ENCODE assay signal across 18 mouse cellular contexts in genomic region chr19:31865451-31865850, GRCm38 (mm10). TPM values are rescaled to one million over a fixed set of nuclear protein-coding genes. Genes with fewer than 3 reads are reported as not detected.
"Had no signal": no experiment of that assay in that cellular context is flagged by ENCODE, and none has a peak within 500 bp of the region (broad histone marks: within the 10 kb centered on the region; RNA-seq: fewer than 3 reads in every experiment).

No protein-coding gene starts in this region.

- H3K27me3 ChIP-seq: megakaryocyte, embryonic 14.5 days; midbrain, embryonic 13.5 days; midbrain, embryonic 15.5 days; neural tube, embryonic 12.5 days; stomach, embryonic 15.5 days had no signal

- H3K9me3 ChIP-seq: megakaryocyte, embryonic 14.5 days; midbrain, embryonic 13.5 days; midbrain, embryonic 15.5 days; neural tube, embryonic 12.5 days; stomach, embryonic 15.5 days had no signal

- ATAC-seq: midbrain, embryonic 13.5 days; midbrain, embryonic 15.5 days had no signal

- H3K4me2 ChIP-seq: lung, embryonic 14.5 days; midbrain, embryonic 11.5 days; midbrain, embryonic 13.5 days; midbrain, embryonic 15.5 days; neural tube, embryonic 12.5 days; stomach, embryonic 15.5 days had no signal

- H3K27ac ChIP-seq: macrophage; midbrain, embryonic 13.5 days; midbrain, embryonic 15.5 days; neural tube, embryonic 12.5 days; stomach, embryonic 15.5 days; stomach, postnatal 0 days had no signal

- H3K4me3 ChIP-seq: megakaryocyte, embryonic 14.5 days; midbrain, embryonic 13.5 days; midbrain, embryonic 15.5 days; neural tube, embryonic 12.5 days; stomach, embryonic 15.5 days had no signal

- H3K36me3 ChIP-seq: midbrain, embryonic 13.5 days; midbrain, embryonic 15.5 days; neural tube, embryonic 12.5 days; stomach, embryonic 15.5 days had no signal

- H3K9ac ChIP-seq: lung, embryonic 14.5 days; midbrain, embryonic 13.5 days; midbrain, embryonic 15.5 days; neural tube, embryonic 12.5 days; stomach, embryonic 15.5 days had no signal

- DNase-seq: lung, adult 18-20 months; lung, embryonic 14.5 days; lung, postnatal 10 days; right cerebral cortex, postnatal 14 days; thymus, postnatal 14 days; thymus, postnatal 36 days had no signal

- H3K4me1 ChIP-seq: midbrain, embryonic 13.5 days; midbrain, embryonic 15.5 days; neural tube, embryonic 12.5 days; stomach, embryonic 15.5 days had no signal

RNA-seq across cellular contexts. Expression of gene A1cf, which starts 3.1 kb away (rescaled TPM):
- polyA plus RNA-seq: lung, embryonic 14.5 days; lung, embryonic 16.5 days; macrophage; midbrain, embryonic 11.5 days; midbrain, embryonic 13.5 days; midbrain, embryonic 15.5 days; midbrain, postnatal 0 days; neural tube, embryonic 12.5 days; neural tube, embryonic 14.5 days; thymus, postnatal 0 days had no signal
